Mouse (Mus musculus) adipocyte (in vitro differentiated cells): ENCODE measurements around the gene Nop2.
A peak's percentile ranks its signal among the peaks of the same experiment; 100 is the strongest.

Source experiments
- DNase-seq: peaks from one replicate; pipeline ENCODE4 v3.0.0-alpha.2; 2016; ENCODE audit warnings: low spot score

The Nop2 gene

DNA sequence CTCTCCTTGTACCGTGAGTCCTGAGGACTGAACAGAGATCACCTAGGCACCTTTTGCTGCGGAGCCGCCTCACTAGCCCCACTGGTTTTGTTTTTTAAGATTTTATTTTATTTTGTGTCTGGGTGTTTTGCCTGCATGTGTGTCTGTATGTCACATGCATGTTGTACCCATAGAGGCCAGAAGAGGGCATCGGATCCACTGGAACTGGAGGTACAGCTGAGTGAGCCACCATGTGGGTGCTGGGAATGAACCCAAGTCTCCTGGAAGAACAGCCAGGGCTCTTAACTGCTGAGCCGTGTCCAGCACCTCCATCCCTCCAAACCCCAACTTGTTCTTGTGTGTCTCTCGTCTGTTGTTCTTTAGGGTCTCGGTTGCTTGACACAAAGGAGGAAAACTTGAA lies 20.8 kb upstream of the Nop2 start:
- peak; percentile 69 for DNase-seq

DNA sequence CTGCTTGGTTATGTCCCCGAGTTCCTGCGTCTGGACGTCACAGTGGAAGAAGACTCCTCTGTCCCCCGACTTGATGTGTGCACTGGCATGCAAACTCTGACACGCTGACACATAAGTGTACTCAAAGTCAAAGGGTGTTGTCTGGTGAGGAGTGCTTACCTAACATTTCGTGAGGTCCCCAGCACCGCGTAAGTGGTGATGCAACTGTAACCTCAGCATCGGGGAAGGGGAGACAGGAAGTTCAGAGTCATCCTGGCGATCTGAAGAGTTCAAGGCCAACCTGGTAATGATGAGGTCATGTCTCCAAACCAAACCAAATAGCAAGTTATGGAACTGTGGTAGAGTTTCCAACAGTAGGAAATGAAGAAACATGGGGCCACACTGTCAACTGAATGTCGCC lies 19.2 kb upstream of the Nop2 start:
- DNase-seq = no peak

- no peak for DNase-seq
Observed at GRCm38 (mm10) chr6:125119387-125119786, 12.3 kb upstream of the Nop2 start.

- no peak for DNase-seq
Observed at GRCm38 (mm10) chr6:125128724-125129123, 3.0 kb upstream of the Nop2 start.

- DNase-seq = no peak
Observed at GRCm38 (mm10) chr6:125129710-125130402, 1.9 kb upstream of the Nop2 start.

DNA sequence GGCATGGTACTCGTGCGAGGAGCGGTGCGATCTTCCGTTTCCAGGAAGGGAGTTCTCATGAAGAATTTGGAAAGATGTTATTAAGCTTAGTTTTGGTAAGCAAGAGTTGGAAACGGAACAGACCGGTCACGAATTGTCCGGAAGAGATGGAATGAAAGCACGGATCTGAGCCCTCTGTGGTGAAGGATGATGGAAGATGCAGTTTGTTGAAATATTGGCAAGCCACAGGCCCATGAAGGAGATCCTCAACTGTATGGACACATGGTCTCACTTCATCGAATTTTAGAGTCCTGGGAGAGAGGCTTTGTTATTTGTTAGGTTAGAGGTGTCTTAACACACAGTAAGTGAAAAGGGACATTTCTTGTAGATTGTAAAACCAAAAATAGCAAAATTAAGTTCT lies 761 bp downstream of the Nop2 start:
- peak; percentile 18 for DNase-seq

- peak; percentile 46 for DNase-seq
Observed at GRCm38 (mm10) chr6:125137002-125137671, 5.4 kb downstream of the Nop2 start.

DNA sequence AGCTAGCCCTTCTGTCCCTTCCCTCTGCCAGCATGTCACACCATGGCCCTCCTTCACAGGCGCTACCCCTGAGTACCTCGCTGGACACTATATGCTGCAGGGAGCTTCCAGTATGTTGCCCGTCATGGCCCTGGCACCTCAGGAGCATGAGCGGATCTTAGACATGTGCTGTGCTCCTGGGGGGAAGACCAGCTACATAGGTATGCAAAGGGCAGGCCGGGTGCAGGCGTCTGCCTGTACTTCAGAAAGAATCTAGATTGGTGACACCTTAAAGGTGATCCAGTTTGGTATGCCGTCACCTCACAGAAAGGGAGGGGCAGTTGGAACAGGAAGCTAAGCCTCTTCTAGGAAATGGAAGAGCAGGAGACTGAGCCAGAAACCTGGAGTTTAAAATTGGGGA lies 8.0 kb downstream of the Nop2 start:
- DNase-seq = no peak

- peak; percentile 53 for DNase-seq
Observed at GRCm38 (mm10) chr6:125142436-125142835, 10.7 kb downstream of the Nop2 start.

- DNase-seq = peak; percentile 41
Observed at GRCm38 (mm10) chr6:125143128-125143527, 11.4 kb downstream of the Nop2 start.

- DNase-seq = no peak
Observed at GRCm38 (mm10) chr6:125143904-125144303, 12.2 kb downstream of the Nop2 start.

DNA sequence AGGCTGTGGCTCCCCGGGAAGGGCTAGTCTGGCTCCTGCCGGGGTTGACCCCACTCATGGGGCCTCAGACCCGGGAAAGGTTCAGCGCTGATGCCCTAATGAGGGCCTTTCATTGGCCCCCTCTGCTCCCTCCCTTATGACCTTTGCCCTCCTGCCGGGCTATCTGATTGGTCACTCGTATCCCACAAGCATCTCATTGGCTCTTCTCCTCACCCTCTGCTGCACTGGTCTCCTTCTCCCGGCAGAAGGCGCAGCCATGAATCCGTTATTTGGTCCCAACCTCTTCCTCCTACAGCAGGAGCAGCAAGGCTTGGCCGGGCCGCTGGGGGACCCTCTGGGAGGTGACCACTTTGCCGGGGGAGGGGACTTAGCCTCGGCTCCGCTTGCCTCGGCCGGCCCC lies 13.3 kb downstream of the Nop2 start, which contains the start of gene Iffo1:
Gene Iffo1, plus strand, starts transcription at position 241 of the 400 bp plus-strand sequence.
- peak; percentile 96 for DNase-seq

DNA sequence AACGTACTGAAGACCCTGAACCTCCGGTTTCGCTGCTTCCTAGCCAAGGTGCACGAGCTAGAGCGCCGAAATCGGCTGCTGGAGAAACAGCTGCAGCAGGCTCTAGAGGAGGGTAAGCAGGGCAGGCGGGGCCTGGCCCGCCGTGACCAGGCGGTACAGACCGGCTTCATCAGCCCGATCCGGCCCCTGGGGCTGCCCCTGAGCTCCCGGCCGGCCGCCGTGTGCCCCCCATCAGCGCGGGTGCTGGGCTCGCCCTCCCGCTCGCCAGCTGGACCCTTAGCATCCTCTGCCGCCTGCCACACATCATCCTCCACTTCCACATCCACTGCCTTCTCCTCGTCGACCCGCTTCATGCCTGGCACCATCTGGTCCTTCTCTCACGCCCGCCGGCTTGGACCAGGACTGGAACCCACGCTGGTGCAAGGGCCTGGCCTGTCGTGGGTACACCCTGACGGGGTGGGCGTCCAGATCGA lies 13.8 kb downstream of the Nop2 start:
- peak; percentile 32 for DNase-seq

- DNase-seq = no peak
Observed at GRCm38 (mm10) chr6:125146148-125146547, 14.4 kb downstream of the Nop2 start.

DNA sequence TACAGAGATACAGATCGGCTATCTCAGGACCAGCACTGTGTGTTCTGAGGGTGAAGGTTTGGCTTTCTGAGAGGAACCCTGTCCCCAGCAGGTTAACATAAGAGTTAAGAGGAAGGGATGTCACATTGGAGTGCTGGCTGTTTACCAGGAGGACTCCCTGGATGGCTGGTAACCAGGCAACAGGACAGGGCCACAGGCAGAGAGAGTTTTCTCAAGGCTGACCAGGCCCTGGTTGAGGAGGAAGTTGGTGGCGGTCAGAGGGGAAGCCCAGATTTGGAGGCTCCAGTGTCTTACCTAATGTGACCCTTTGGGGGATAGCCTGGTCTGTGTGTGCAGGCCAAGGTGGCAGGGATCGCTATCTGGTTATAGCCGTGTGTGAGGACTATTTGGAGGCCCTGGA lies 15.1 kb downstream of the Nop2 start:
- DNase-seq = peak; percentile 31

GRCm38 (mm10) chr6:125147329-125147728 lies 15.6 kb downstream of the Nop2 start:
- DNase-seq = no peak

DNA sequence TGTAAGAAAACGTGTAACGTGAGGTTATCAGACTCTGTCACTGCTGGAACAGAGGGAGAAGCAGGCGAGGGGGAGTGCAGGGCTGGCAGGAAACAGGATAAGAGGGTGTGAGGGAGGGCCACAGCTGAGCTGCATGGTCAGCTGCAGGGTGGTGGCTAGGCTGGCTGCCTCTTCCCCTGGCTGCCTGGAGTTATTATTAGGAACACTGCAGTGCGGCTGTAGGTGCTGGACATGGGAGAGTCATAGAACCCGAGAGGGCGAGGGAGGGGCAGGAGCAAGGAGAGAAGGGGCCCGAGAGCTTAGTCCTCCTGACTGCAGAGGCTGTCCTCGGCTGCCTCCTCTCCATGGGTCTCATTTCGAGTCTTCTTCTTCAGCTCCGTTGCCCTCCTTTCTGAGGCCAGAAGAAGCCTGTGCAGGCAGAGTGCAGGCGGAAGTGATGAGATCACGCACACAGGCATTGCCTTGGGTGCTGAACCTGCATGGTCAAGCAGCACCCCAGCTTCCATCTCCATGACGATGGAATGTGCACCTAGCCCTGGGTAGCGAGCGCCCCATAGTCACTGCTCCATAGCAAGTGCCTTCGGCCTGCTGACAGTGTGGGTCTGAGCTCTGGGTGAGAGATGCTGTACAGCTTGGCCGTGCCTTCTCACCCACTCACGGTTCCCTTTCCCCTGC lies 16.7 kb downstream of the Nop2 start:
- DNase-seq = no peak

DNA sequence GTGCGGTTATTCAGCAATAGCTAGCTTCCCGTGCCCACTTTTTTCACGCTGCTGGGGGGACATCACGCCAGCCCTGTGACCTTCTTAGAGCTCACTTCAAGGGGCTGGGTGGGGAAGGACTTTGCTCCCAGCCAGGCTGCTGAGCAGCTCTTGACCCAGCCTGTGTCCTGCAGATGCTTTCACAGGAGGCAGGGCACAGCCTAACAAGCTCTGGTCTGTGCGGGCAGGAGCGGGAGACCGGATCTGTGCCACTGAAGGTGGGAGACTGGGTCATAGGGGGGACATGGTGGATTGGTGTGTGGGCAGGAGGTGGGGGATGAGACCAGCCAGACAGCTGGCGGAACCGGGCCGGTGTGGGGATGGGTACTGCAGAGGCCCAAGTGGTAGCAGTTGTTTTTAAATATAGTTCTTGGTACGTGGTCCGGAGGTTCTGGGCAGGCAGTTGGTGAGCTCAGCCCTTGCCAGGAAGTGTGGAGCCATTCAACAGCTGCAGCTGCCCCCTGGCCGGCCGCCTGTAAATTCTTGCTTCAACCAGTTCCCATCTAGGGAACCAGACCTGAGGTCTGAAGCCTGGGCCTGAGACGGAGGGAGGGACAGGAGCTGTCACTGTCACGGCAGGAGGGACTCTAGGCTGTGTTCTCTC lies 17.3 kb downstream of the Nop2 start:
- DNase-seq = peak; percentile 51

GRCm38 (mm10) chr6:125149569-125149950 lies 17.9 kb downstream of the Nop2 start:
- DNase-seq = no peak

GRCm38 (mm10) chr6:125152212-125153017 lies 20.7 kb downstream of the Nop2 start:
- DNase-seq = no peak

GRCm38 (mm10) chr6:125153018-125153389 lies 21.3 kb downstream of the Nop2 start:
- no peak for DNase-seq

GRCm38 (mm10) chr6:125153682-125154081 lies 22.0 kb downstream of the Nop2 start:
- DNase-seq = no peak
